Mouse (Mus musculus): ENCODE data around the gene Myo16. TPM values are rescaled to one million over a fixed set of nuclear protein-coding genes. Genes with fewer than 3 reads are reported as not detected.
A peak's percentile ranks its signal among the peaks of the same experiment; 100 is the strongest.

Gene Myo16
- polyA plus RNA-seq, 1 experiment from 2014 or later = 0.01 TPM

DNA sequence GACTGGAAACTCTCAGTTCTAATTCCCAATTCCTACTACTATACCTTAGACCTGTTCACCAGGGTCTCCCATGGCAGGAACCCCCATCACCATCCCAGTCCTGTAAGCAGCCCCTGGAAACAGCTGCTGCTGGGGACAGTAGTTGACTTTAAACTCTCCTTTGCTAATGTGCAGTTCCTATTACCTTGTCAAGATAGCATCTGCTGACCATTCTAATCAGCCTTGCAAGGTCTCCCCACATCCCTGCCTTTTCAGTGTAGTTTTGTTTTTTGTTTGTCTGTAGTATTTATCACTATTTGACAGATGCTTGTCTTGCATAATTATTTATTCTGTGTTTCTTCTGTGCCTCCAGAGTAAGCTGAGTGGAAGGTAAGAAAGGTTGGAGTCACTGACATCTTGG lies 487.6 kb downstream of the Myo16 start:
- no peak for ATAC-seq
- H3K4me2 ChIP-seq (ENCODE audit: low read depth, low read length) = no peak overlapping the region
- no peaks in the 10 kb centered on the region for H3K9me3 ChIP-seq (ENCODE audit: low read length)

DNA sequence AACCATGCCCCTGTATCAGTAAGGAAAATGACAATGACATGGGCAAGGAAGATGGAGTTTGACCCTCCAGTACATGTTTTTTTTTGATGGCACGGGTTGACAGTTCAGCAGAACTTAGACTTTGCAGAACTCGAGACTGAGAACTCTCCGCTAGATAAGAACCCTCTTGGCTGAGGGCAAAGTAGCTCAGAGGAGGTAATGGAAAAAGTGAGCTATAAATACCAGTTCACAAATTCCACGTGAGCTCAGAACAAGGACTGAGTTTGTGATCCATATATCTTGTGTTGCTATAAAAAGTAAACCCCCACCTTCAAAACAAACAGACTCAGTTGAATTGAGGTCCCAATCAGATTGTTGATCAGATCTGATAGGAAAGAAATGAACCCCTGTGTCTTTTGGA lies 489.5 kb downstream of the Myo16 start:
- Histone ChIP-seq H3K9ac (replicated peaks) (no peak overlapping the region), H3K27ac (ENCODE audit: low read depth) (no peak overlapping the region), H3K4me3 (ENCODE audit: low read depth, low read length) (no peak overlapping the region), H3K4me2 (ENCODE audit: low read depth, low read length) (no peak overlapping the region), H3K9me3 (ENCODE audit: low read length) (no peaks in the 10 kb centered on the region), H3K27me3 (ENCODE audit: insufficient read depth, low read length) (no peaks in the 10 kb centered on the region), H3K36me3 (replicated peaks; ENCODE audit: insufficient read depth, low read length) (no peaks in the 10 kb centered on the region), H3K4me1 (ENCODE audit: insufficient read depth) (no peaks in the 10 kb centered on the region)
- TF ChIP-seq CTCF (IDR thresholded peaks at IDR 0.05; ENCODE audit: low read depth) (no peak), EP300 (IDR thresholded peaks at IDR 0.05; ENCODE audit: low read depth) (no peak)
- ATAC-seq (no peak), DNase-seq (no peak)
- WGBS (ENCODE audit: insufficient replicate concordance) = 47% methylated on average over 4 of the region's 4 CpGs

More for the DNA sequence above, 487.6 kb downstream of the Myo16 start:
- no peak for DNase-seq
- Histone ChIP-seq H3K36me3 (replicated peaks; ENCODE audit: insufficient read depth, low read length) (no peaks in the 10 kb centered on the region), H3K27me3 (ENCODE audit: insufficient read depth, low read length) (no peaks in the 10 kb centered on the region), H3K27ac (ENCODE audit: low read depth) (no peak overlapping the region), H3K4me1 (ENCODE audit: insufficient read depth) (no peaks in the 10 kb centered on the region), H3K9ac (replicated peaks) (no peak overlapping the region), H3K4me3 (ENCODE audit: low read depth, low read length) (no peak overlapping the region)
- TF ChIP-seq CTCF (IDR thresholded peaks at IDR 0.05; ENCODE audit: low read depth) = no peak
- no peak for TF ChIP-seq EP300 (IDR thresholded peaks at IDR 0.05; ENCODE audit: low read depth)

DNA sequence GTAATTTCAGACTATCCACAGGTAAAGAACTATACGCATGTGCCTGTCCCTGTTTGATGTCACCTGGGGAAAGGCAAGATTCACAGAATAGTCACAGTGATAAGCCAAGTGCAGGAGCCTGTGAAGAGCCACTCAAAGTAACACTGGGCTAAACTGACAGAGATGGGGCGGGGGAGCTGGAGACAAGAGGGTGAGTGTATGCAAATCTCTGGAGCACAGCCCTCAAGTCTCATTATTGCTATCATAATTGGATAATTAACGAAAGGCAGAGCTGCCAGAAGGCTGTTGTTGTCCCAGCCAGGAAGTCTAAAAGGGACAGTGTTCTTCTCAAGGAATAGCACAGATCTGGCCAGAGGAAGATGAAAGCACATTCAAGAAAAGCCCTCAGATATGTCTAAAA lies 490.8 kb downstream of the Myo16 start:
- 62% methylated on average over 3 of the region's 3 CpGs for WGBS (ENCODE audit: insufficient replicate concordance)
- DNase-seq = no peak

DNA sequence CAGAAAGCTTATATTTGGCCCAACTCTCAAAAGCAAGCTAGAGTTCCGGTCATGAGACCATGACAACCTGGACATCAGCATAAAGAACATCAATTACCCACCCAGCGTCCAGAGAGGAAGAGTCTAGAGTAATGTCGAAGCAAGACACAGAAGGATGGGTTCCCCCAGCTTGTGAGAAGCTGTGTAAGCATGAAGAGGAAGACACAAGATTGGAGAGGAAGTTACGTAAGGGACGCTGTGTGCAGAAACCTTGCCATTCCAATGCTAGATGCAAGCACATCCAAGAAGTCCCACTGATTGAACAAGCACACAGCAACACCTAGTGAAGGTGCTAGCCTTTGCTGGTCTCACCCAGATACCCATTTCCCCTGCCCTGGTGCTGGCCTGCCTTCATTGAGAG lies 492.0 kb downstream of the Myo16 start:
- Histone ChIP-seq H3K9ac (replicated peaks) (no peak overlapping the region), H3K4me2 (ENCODE audit: low read depth, low read length) (no peak overlapping the region), H3K36me3 (replicated peaks; ENCODE audit: insufficient read depth, low read length) (no peaks in the 10 kb centered on the region), H3K9me3 (ENCODE audit: low read length) (no peaks in the 10 kb centered on the region), H3K27ac (ENCODE audit: low read depth) (no peak overlapping the region), H3K27me3 (ENCODE audit: insufficient read depth, low read length) (no peaks in the 10 kb centered on the region), H3K4me1 (ENCODE audit: insufficient read depth) (no peaks in the 10 kb centered on the region), H3K4me3 (ENCODE audit: low read depth, low read length) (no peak overlapping the region)
- 55% methylated on average over 5 of the region's 5 CpGs for WGBS (ENCODE audit: insufficient replicate concordance)
- ATAC-seq (no peak), DNase-seq (no peak)
- no peak for TF ChIP-seq CTCF (IDR thresholded peaks at IDR 0.05; ENCODE audit: low read depth)
- TF ChIP-seq EP300 (IDR thresholded peaks at IDR 0.05; ENCODE audit: low read depth) = no peak

More for the DNA sequence above, 490.8 kb downstream of the Myo16 start:
- H3K27ac ChIP-seq (ENCODE audit: low read depth) = no peak overlapping the region
- H3K4me3 ChIP-seq (ENCODE audit: low read depth, low read length) = no peak overlapping the region
- TF ChIP-seq CTCF (IDR thresholded peaks at IDR 0.05; ENCODE audit: low read depth) (no peak), EP300 (IDR thresholded peaks at IDR 0.05; ENCODE audit: low read depth) (no peak)
- no peaks in the 10 kb centered on the region for H3K36me3 ChIP-seq (replicated peaks; ENCODE audit: insufficient read depth, low read length)
- H3K4me2 ChIP-seq (ENCODE audit: low read depth, low read length) = no peak overlapping the region
- no peaks in the 10 kb centered on the region for H3K27me3 ChIP-seq (ENCODE audit: insufficient read depth, low read length)
- no peak overlapping the region for H3K9ac ChIP-seq (replicated peaks)
- ATAC-seq = no peak
- no peaks in the 10 kb centered on the region for H3K4me1 ChIP-seq (ENCODE audit: insufficient read depth)
- no peaks in the 10 kb centered on the region for H3K9me3 ChIP-seq (ENCODE audit: low read length)

DNA sequence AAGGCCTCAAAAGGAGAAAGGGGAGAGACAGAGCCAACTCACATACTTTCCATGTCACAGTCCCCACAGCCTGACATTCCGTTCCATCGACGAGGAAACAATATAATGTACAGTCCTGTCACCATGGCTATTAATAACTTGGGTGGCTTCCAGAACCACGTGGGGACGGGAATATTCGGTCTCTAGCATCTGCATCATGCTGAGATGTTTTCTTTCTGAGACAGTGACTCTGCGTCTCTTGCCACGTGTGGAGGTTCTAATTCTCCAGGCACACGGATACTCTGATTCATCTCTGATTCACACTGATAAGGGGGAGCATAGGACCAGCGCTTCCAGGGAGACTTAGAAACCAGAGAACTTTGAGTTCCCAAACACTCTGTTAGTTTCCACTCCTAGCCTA lies 492.8 kb downstream of the Myo16 start:
- Histone ChIP-seq H3K9me3 (ENCODE audit: low read length) (no peaks in the 10 kb centered on the region), H3K36me3 (replicated peaks; ENCODE audit: insufficient read depth, low read length) (no peaks in the 10 kb centered on the region), H3K4me1 (ENCODE audit: insufficient read depth) (no peaks in the 10 kb centered on the region), H3K27me3 (ENCODE audit: insufficient read depth, low read length) (no peaks in the 10 kb centered on the region), H3K4me2 (ENCODE audit: low read depth, low read length) (no peak overlapping the region), H3K27ac (ENCODE audit: low read depth) (no peak overlapping the region), H3K9ac (replicated peaks) (no peak overlapping the region), H3K4me3 (ENCODE audit: low read depth, low read length) (no peak overlapping the region)
- DNase-seq (no peak), ATAC-seq (no peak)
- WGBS (ENCODE audit: insufficient replicate concordance) = 71% methylated on average over 10 of the region's 10 CpGs
- TF ChIP-seq CTCF (IDR thresholded peaks at IDR 0.05; ENCODE audit: low read depth) (no peak), EP300 (IDR thresholded peaks at IDR 0.05; ENCODE audit: low read depth) (no peak)

DNA sequence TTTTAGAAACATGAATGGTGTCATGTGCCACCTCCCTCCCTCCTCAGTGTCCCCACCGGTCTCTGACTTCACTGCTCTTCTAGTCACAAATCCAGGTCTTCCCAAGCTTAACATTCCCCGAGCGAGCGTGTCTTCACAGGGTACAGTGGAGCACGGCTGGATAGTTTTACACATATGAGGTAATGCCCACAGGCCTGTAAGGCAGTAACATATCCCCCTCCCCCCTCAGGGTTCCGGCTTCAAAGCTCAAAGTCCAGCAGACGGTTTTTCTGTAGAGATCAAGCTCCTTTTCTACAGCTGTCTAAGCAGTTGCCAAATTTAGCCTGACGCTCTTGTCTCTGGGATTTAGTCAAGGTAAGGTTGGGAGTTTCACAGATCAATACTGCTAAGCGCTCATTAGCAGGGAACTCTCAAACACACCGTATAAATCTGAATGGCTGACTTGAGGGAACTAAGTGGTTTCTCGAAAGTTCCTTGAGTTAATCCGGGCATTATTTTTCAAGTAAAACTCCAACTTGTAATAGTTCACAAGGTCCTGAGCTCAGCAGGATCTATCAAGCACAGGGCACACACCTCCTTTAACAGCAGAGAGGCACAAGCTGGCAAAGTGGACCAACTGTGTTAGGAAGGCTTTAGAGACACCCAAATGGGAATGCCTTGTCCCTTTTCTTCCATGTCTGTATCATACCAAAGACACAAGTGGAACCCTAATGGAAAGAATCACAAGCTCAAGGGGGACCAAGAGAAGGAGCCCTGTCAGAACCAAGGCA lies 498.0 kb downstream of the Myo16 start:
- 72% methylated on average over 12 of the region's 12 CpGs for WGBS (ENCODE audit: insufficient replicate concordance)
- H3K9ac ChIP-seq (replicated peaks) = no peak overlapping the region
- ATAC-seq = peak; percentile 35; the same call in 1 of the 2 replicates
- no peaks in the 10 kb centered on the region for H3K36me3 ChIP-seq (replicated peaks; ENCODE audit: insufficient read depth, low read length)
- H3K4me1 ChIP-seq (ENCODE audit: insufficient read depth) = no peaks in the 10 kb centered on the region
- H3K4me3 ChIP-seq (ENCODE audit: low read depth, low read length) = no peak overlapping the region
- no peaks in the 10 kb centered on the region for H3K9me3 ChIP-seq (ENCODE audit: low read length)
- no peak overlapping the region for H3K4me2 ChIP-seq (ENCODE audit: low read depth, low read length)
- TF ChIP-seq EP300 (IDR thresholded peaks at IDR 0.05; ENCODE audit: low read depth) = no peak
- no peak for TF ChIP-seq CTCF (IDR thresholded peaks at IDR 0.05; ENCODE audit: low read depth)
- no peaks in the 10 kb centered on the region for H3K27me3 ChIP-seq (ENCODE audit: insufficient read depth, low read length)
- no peak overlapping the region for H3K27ac ChIP-seq (ENCODE audit: low read depth)
- DNase-seq = peak; percentile 30
